Mouse (Mus musculus) megakaryocyte-erythroid progenitor cell, adult 5-6 weeks (primary cell): ENCODE results near the gene AW551984. TPM values are rescaled to one million over a fixed set of nuclear protein-coding genes. Genes with fewer than 3 reads are reported as not detected.

Experiments
- total RNA-seq, 2 experiments: library from RNA; stranded (forward) in 1 of 2; stranded (reverse) in 1 of 2; fragments of 200-1000, 215-1000 nt in 1 of 2; fragments of >200 nt in 1 of 2; fragmentation: Nextera tagmentation in 1 of 2; gene quantifications; 2 replicates each; pipeline ENCODE4 v1.2.3; 2014 to 2017

Gene AW551984
- total RNA-seq, 2 experiments from 2014 or later = not detected

Other genes with a start within 250 kb of the AW551984 start
- not detected in 2 replicates for gene Olfr951, start 217.0 kb downstream of the AW551984 start, total RNA-seq (2014; fragmentation: Nextera tagmentation)
- gene Olfr951, start 217.0 kb downstream of the AW551984 start, total RNA-seq (2017) = not detected in 2 replicates
- gene Olfr952, start 177.3 kb downstream of the AW551984 start, total RNA-seq (2014; fragmentation: Nextera tagmentation) = not detected in 2 replicates
- not detected in 2 replicates for gene Olfr952, start 177.3 kb downstream of the AW551984 start, total RNA-seq (2017)
- gene Olfr954, start 147.7 kb downstream of the AW551984 start, total RNA-seq (2014; fragmentation: Nextera tagmentation) = not detected in 2 replicates
- not detected in 2 replicates for gene Olfr954, start 147.7 kb downstream of the AW551984 start, total RNA-seq (2017)
- not detected in 2 replicates for gene Olfr955, start 132.5 kb downstream of the AW551984 start, total RNA-seq (2014; fragmentation: Nextera tagmentation)
- not detected in 2 replicates for gene Olfr955, start 132.5 kb downstream of the AW551984 start, total RNA-seq (2017)
- not detected in 2 replicates for gene Olfr44, start 110.4 kb downstream of the AW551984 start, total RNA-seq (2014; fragmentation: Nextera tagmentation)
- gene Olfr44, start 110.4 kb downstream of the AW551984 start, total RNA-seq (2017) = not detected in 2 replicates
- gene Olfr957, start 88.6 kb downstream of the AW551984 start, total RNA-seq (2014; fragmentation: Nextera tagmentation) = not detected in 2 replicates
- gene Olfr957, start 88.6 kb downstream of the AW551984 start, total RNA-seq (2017) = not detected in 2 replicates
- not detected in 2 replicates for gene Olfr958, start 50.3 kb downstream of the AW551984 start, total RNA-seq (2014; fragmentation: Nextera tagmentation)
- not detected in 2 replicates for gene Olfr958, start 50.3 kb downstream of the AW551984 start, total RNA-seq (2017)
- not detected in 2 replicates for gene Olfr959, start 28.8 kb downstream of the AW551984 start, total RNA-seq (2014; fragmentation: Nextera tagmentation)
- not detected in 2 replicates for gene Olfr959, start 28.8 kb downstream of the AW551984 start, total RNA-seq (2017)
- not detected in 2 replicates for gene Olfr148, start 6.3 kb upstream of the AW551984 start, total RNA-seq (2014; fragmentation: Nextera tagmentation)
- not detected in 2 replicates for gene Olfr148, start 6.3 kb upstream of the AW551984 start, total RNA-seq (2017)
- gene Olfr960, start 17.0 kb upstream of the AW551984 start, total RNA-seq (2014; fragmentation: Nextera tagmentation) = not detected in 2 replicates
- gene Olfr960, start 17.0 kb upstream of the AW551984 start, total RNA-seq (2017) = not detected in 2 replicates
- not detected in 2 replicates for gene Olfr961, start 40.7 kb upstream of the AW551984 start, total RNA-seq (2014; fragmentation: Nextera tagmentation)
- gene Olfr961, start 40.7 kb upstream of the AW551984 start, total RNA-seq (2017) = not detected in 2 replicates
- gene Olfr963, start 62.8 kb upstream of the AW551984 start, total RNA-seq (2014; fragmentation: Nextera tagmentation) = not detected in 2 replicates
- not detected in 2 replicates for gene Olfr963, start 62.8 kb upstream of the AW551984 start, total RNA-seq (2017)
- not detected in 2 replicates for gene Olfr149, start 102.7 kb upstream of the AW551984 start, total RNA-seq (2014; fragmentation: Nextera tagmentation)
- gene Olfr149, start 102.7 kb upstream of the AW551984 start, total RNA-seq (2017) = not detected in 2 replicates
- not detected in 2 replicates for gene Olfr965, start 107.0 kb upstream of the AW551984 start, total RNA-seq (2014; fragmentation: Nextera tagmentation)
- gene Olfr965, start 107.0 kb upstream of the AW551984 start, total RNA-seq (2017) = not detected in 2 replicates
- not detected in 2 replicates for gene Olfr150, start 126.6 kb upstream of the AW551984 start, total RNA-seq (2014; fragmentation: Nextera tagmentation)
- gene Olfr150, start 126.6 kb upstream of the AW551984 start, total RNA-seq (2017) = not detected in 2 replicates
- not detected in 2 replicates for gene Olfr967, start 141.8 kb upstream of the AW551984 start, total RNA-seq (2014; fragmentation: Nextera tagmentation)
- gene Olfr967, start 141.8 kb upstream of the AW551984 start, total RNA-seq (2017) = not detected in 2 replicates
- not detected in 2 replicates for gene Olfr968, start 178.8 kb upstream of the AW551984 start, total RNA-seq (2014; fragmentation: Nextera tagmentation)
- not detected in 2 replicates for gene Olfr968, start 178.8 kb upstream of the AW551984 start, total RNA-seq (2017)
- not detected in 2 replicates for gene Olfr969, start 186.5 kb upstream of the AW551984 start, total RNA-seq (2014; fragmentation: Nextera tagmentation)
- not detected in 2 replicates for gene Olfr969, start 186.5 kb upstream of the AW551984 start, total RNA-seq (2017)
- gene Olfr970, start 204.5 kb upstream of the AW551984 start, total RNA-seq (2014; fragmentation: Nextera tagmentation) = not detected in 2 replicates
- not detected in 2 replicates for gene Olfr970, start 204.5 kb upstream of the AW551984 start, total RNA-seq (2017)
- gene Olfr971, start 232.5 kb upstream of the AW551984 start, total RNA-seq (2014; fragmentation: Nextera tagmentation) = not detected in 2 replicates
- gene Olfr971, start 232.5 kb upstream of the AW551984 start, total RNA-seq (2017) = not detected in 2 replicates